Mouse (Mus musculus): Measurements from ENCODE around the gene Hikeshi.

DNA sequence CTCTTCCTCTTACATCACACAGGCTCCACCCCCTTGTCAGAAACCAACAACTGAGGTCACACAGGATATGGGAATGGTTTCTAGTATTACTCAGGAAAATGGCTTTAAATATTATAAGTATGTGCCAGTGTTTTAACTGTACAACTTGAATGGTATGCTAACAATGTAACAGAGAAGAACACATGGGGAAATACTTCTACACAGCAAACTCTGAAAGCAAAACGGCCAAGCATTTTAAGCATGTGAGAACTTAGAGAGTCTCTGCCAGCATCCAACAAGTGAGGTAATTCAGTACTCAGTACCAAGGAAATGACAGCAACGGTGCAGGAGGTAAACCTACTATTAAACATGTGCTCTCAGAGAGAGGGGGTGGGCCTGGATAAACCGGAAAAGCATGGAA, 56.5 kb downstream of the Hikeshi start:
- no peak for TF ChIP-seq CTCF (IDR thresholded peaks at IDR 0.05; ENCODE audit: low read depth)
- TF ChIP-seq EP300 (IDR thresholded peaks at IDR 0.05; ENCODE audit: low read depth), result no peak
